Mouse (Mus musculus): ENCODE measurements at regions not wholly inside any gene's neighbourhood (a gene's known extent, or its start where the extent isn't known, plus 50 kb on each side); places are given as distances from the start of the nearest gene placed in this dataset.

- TF ChIP-seq POLR2A (IDR thresholded peaks at IDR 0.05; ENCODE audit: insufficient read length, low read depth) (no peak), E2F4 (IDR thresholded peaks at IDR 0.05; ENCODE audit: insufficient read depth) (no peak), MAX (IDR thresholded peaks at IDR 0.05; ENCODE audit: low read depth) (no peak), TCF12 (IDR thresholded peaks at IDR 0.05; ENCODE audit: insufficient read depth, poor library complexity, severe bottlenecking) (no peak), POLR2AphosphoS2 (IDR thresholded peaks at IDR 0.05; ENCODE audit: insufficient read length, low read depth) (no peak), SRF (IDR thresholded peaks at IDR 0.05; ENCODE audit: control insufficient read depth, insufficient read length, low read depth) (no peak), TCF3 (IDR thresholded peaks at IDR 0.05; ENCODE audit: insufficient read length, low read depth) (no peak)
Observed at GRCm38 (mm10) chr19:22081448-22081847, 57.4 kb upstream of the Trpm3 start.
